Mouse (Mus musculus): ENCODE data around the gene Fam49a. TPM values are rescaled to one million over a fixed set of nuclear protein-coding genes. Genes with fewer than 3 reads are reported as not detected.

Fam49a gene
- 48.8 and 49.4 TPM in 2 replicates for polyA plus RNA-seq (2016; fragmentation: Nextera tagmentation; extraction: Ambion mirVana)

DNA sequence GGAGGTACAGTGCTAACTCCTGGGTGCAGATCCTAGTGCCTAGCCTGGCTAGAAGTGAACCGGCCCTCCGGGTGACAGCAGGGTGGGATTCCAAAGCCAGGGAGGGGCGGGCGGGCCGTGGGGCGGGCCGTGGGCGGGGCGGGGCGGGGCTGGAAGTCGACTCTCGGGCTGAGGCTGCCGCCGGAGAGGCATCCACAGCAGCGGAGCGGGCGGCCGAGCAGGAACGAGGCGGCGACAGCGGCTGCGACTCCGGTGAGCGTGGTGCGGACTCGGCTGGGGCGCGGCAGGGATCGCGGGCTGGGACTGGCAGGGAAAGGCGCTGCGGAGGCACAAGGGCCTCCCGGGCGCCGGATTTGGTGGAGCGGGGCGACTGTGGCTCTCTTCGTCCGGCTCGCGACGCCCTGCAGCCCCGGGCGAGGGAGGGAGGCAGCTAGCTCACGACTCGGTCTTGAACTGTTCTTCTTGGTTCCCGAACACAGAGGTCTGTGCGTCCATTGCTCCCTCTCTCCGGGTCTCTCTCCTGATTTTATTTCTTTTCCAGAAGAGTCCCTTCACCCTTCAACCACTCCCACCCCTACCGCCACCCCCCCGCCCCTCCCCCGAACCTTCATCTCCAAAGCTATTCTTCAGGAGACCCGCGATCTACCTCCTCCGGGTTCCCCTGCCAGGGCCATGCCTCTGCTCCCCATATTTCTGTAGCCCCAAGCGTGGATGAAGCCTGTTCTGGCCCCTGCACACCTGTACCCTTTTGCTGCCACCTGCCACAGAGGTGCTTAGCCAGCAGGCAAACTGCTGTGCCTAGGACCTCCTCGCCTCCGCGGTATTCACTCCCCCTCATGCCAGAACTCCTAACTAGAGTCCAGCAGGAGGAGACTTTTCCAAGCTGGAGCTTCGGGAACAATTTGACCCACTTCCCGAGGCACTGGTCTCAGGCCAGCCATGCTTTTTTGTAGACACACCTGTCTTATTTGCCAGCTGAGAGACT lies at the start of gene Fam49a:
Gene Fam49a (plus strand): TSS at position 153 of the 985 bp plus-strand sequence.
- peak; percentile 86 for ATAC-seq (ENCODE audit: insufficient number of reproducible peaks, low FRiP score)
- Histone ChIP-seq H3K9ac (peak within 1 kb of the TSS; percentile 87), H3K4me3 (peak within 1 kb of the TSS; percentile 75), H3K27me3 (replicated peaks) (no peaks in the 10 kb centered on the region), H3K27ac (ENCODE audit: poor library complexity, severe bottlenecking) (peak within 1 kb of the TSS; percentile 76), H3K4me1 (replicated peaks) (peaks cover 49% of the 10 kb centered on the region), H3K4me2 (peak within 1 kb of the TSS; percentile 86), H3K36me3 (no peaks in the 10 kb centered on the region), H3K9me3 (replicated peaks) (no peaks in the 10 kb centered on the region)
- under 1% methylated on average over 57 of the region's 62 CpGs for WGBS

DNA sequence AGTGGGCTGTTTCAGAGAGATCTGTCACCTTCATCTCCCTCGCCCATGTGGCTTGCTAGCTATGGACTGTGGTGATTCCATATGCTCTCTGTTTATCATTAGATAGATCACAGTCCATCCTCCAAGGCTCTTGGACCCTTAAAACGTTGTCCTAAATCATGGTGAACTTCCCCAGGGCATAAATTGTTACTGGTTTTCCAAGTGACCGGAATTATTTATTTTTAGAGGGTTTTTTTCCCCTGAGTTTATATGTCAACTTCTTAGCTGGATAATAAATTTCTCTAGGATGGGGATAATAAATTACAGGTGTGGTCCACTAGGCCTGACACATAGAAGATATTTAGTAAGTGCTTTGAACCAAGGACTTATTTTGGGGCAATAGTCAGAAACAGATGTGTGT lies 48.4 kb upstream of the Fam49a start:
- 64% methylated on average over 3 of the region's 3 CpGs for WGBS
- H3K4me3 ChIP-seq = no peak overlapping the region

DNA sequence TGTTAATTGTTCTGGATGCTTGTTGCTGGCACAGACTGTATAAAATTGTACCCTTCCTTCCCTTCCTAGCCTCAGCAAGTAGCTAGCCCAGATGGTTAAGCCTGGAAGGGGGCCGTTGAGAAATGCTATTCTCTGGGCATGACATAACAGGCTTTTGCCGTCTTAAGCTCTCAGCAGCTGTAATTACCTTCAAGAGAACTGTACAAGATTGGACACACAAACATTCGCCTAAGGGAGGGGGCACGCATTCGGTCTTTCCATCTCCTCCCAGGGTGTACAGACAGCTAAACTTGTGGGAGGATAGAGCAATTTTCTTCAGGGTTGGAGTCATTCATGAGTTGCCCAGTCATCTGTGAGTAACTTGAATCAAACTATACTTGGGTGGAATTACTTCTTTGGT lies 43.0 kb upstream of the Fam49a start:
- H3K36me3 ChIP-seq = no peaks in the 10 kb centered on the region
- ATAC-seq (ENCODE audit: insufficient number of reproducible peaks, low FRiP score) = no peak

More for the DNA sequence above, 48.4 kb upstream of the Fam49a start:
- Histone ChIP-seq H3K27ac (ENCODE audit: poor library complexity, severe bottlenecking) (no peak overlapping the region), H3K27me3 (replicated peaks) (no peaks in the 10 kb centered on the region), H3K9ac (no peak overlapping the region), H3K4me2 (no peak overlapping the region), H3K4me1 (replicated peaks) (no peaks in the 10 kb centered on the region), H3K36me3 (no peaks in the 10 kb centered on the region), H3K9me3 (replicated peaks) (no peaks in the 10 kb centered on the region)
- ATAC-seq (ENCODE audit: insufficient number of reproducible peaks, low FRiP score) = no peak

DNA sequence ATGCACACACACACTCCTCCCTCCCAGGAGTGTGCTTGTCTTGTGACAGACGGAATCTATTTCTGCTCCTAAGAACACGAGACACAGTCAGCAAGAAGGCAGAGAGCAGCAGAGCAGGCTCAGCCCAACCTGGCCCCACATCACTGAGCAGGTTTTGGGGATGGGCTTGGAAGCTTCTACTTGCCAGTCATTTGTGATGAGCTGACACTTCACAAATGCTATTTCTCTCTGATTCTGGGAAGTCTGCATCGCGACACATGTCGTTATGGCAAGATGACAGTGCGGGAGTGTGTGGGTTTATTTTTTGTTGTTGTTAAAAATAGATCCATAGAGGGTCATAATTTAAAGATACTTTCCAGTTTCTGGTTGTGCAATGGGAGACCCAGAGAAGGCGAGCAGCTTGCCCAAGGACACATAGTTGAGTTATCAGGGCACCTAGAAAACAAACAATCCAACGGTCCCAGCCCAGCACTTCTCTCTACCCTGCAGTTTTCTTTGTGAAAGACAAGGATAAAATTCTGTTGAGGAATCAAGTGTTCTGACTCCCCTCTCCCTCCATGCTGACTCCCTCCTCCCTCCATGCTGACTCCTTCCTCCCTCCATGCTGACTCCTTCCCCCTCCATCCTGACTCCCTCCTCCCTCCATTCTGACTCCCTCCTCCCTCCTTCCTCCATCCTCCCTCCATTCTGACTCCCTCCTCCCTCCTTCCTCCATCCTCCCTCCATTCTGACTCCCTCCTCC lies 41.0 kb upstream of the Fam49a start:
- Histone ChIP-seq H3K27me3 (replicated peaks) (no peaks in the 10 kb centered on the region), H3K27ac (ENCODE audit: poor library complexity, severe bottlenecking) (no peak overlapping the region), H3K36me3 (no peaks in the 10 kb centered on the region), H3K9ac (no peak overlapping the region), H3K4me1 (replicated peaks) (peaks cover 9% of the 10 kb centered on the region; the same call in 1 of the 2 replicates), H3K4me3 (no peak overlapping the region), H3K9me3 (replicated peaks) (no peaks in the 10 kb centered on the region), H3K4me2 (no peak overlapping the region)
- no peak for ATAC-seq (ENCODE audit: insufficient number of reproducible peaks, low FRiP score)
- WGBS = 52% methylated on average over 8 of the region's 8 CpGs

More for the DNA sequence above, 43.0 kb upstream of the Fam49a start:
- H3K9ac ChIP-seq = no peak overlapping the region
- no peak overlapping the region for H3K4me3 ChIP-seq
- WGBS = 81% methylated on average over 5 of the region's 5 CpGs
- no peak overlapping the region for H3K27ac ChIP-seq (ENCODE audit: poor library complexity, severe bottlenecking)
- no peak overlapping the region for H3K4me2 ChIP-seq
- no peaks in the 10 kb centered on the region for H3K9me3 ChIP-seq (replicated peaks)
- no peaks in the 10 kb centered on the region for H3K27me3 ChIP-seq (replicated peaks)
- H3K4me1 ChIP-seq (replicated peaks) = peaks cover 9% of the 10 kb centered on the region; the same call in 1 of the 2 replicates

DNA sequence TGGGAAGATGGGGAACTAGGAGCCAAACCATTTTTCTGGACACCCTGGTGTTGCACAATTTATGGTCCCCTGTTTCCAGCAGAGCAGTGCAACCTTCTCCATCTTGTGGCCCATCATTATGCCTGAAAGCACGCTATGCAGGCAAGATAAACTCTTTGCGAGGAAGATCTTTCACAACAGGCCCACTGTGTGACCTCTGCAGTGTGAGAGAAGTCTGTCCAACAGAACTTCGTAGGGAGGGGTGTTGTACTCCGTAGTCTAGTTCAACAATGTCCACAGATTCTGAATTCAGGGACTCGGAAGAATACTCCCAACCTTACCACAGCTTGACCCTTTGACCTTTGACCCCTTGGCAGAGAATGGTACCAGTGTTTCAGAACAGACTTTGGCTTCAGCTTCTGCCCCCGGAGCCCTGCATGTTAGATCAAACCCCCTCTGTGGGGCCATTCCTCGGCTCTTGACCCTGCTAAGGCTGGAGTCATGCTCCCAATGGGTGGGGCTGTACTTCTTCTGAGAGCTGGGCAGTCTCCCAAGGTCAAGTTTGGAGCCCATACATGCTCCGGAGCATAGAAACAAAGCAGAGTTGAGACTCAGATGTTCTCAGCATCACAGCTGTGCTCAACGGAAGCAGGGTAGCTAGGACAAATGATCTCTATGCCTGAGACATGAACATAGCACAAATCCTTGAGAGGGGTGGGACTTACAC lies 39.2 kb upstream of the Fam49a start:
- no peaks in the 10 kb centered on the region for H3K27me3 ChIP-seq (replicated peaks)
- no peaks in the 10 kb centered on the region for H3K36me3 ChIP-seq
- no peaks in the 10 kb centered on the region for H3K9me3 ChIP-seq (replicated peaks)
- 78% methylated on average over 9 of the region's 9 CpGs for WGBS
- H3K4me2 ChIP-seq = no peak overlapping the region
- H3K4me1 ChIP-seq (replicated peaks) = peaks cover 9% of the 10 kb centered on the region; the same call in 1 of the 2 replicates
- ATAC-seq (ENCODE audit: insufficient number of reproducible peaks, low FRiP score) = no peak
- H3K27ac ChIP-seq (ENCODE audit: poor library complexity, severe bottlenecking) = no peak overlapping the region
- H3K4me3 ChIP-seq = no peak overlapping the region
- no peak overlapping the region for H3K9ac ChIP-seq

DNA sequence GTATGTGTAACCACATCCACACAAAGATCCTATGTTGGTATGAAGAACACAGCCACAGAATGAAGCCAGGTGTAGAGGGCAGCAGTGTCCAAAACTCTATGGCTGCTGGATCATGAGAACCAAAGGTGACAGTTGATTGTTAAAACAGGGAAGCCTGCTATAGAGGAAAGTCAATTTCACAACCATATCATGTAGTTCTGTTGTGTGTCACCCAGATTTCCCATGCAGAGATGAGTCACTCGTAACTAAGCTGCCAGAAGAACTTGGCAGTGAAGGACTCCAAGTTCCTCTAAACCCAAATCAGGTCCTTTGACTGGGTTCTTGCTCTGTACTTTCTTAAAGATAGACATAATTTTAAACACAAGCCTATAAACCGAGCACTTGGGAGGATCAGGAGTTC lies 38.6 kb upstream of the Fam49a start:
- no peaks in the 10 kb centered on the region for H3K36me3 ChIP-seq
- ATAC-seq (ENCODE audit: insufficient number of reproducible peaks, low FRiP score) = no peak

DNA sequence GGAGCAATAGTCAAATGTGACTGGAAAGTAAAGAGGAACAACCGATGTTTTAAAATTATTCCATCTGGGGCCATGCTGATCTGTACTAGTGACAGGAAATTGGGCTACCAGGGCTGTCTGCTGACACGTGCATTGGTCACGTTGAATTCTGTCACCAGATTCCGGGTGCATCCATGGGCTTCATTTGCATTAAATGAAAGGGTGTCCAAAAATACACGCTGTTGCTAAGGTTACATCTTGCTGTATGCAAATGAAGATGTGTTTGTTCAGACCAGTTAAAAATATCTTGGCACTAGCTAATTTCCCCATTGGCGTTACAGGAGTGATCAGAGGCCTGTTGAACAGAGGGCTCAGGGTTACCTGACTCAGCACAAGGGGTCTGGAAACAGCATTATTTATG lies 36.2 kb upstream of the Fam49a start:
- no peaks in the 10 kb centered on the region for H3K27me3 ChIP-seq (replicated peaks)
- H3K4me2 ChIP-seq = no peak overlapping the region
- 76% methylated on average over 6 of the region's 6 CpGs for WGBS
- no peaks in the 10 kb centered on the region for H3K36me3 ChIP-seq
- H3K27ac ChIP-seq (ENCODE audit: poor library complexity, severe bottlenecking) = no peak overlapping the region
- H3K9ac ChIP-seq = no peak overlapping the region
- H3K4me1 ChIP-seq (replicated peaks) = peaks cover 5% of the 10 kb centered on the region; the same call in 1 of the 2 replicates
- no peak for ATAC-seq (ENCODE audit: insufficient number of reproducible peaks, low FRiP score)
- no peaks in the 10 kb centered on the region for H3K9me3 ChIP-seq (replicated peaks)
- H3K4me3 ChIP-seq = no peak overlapping the region

More for the DNA sequence above, 38.6 kb upstream of the Fam49a start:
- H3K27ac ChIP-seq (ENCODE audit: poor library complexity, severe bottlenecking) = no peak overlapping the region
- no peak overlapping the region for H3K9ac ChIP-seq
- H3K4me1 ChIP-seq (replicated peaks) = peaks cover 9% of the 10 kb centered on the region; the same call in 1 of the 2 replicates
- 76% methylated on average over 2 of the region's 2 CpGs for WGBS
- no peaks in the 10 kb centered on the region for H3K27me3 ChIP-seq (replicated peaks)
- no peak overlapping the region for H3K4me2 ChIP-seq
- H3K4me3 ChIP-seq = no peak overlapping the region
- no peaks in the 10 kb centered on the region for H3K9me3 ChIP-seq (replicated peaks)

DNA sequence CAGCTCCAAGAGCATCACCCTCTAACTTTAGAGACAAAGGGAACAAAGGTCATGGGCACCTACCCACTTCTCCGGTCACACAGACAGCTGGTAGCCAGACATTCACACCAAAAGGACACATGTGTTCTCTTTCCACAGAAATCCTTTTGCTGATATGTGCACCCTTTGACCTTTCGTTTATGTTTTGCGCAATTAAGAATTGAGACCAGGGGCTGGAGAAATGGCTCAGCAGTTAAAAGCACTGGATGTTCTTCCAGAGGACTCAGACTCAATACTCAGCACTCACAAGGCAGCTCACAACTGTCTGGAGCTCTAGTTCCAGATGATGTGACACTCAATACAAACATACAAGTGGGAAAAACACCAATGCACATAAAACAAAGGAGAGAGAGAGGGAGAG lies 34.3 kb upstream of the Fam49a start:
- Histone ChIP-seq H3K27ac (ENCODE audit: poor library complexity, severe bottlenecking) (no peak overlapping the region), H3K9ac (no peak overlapping the region), H3K4me2 (no peak overlapping the region), H3K4me1 (replicated peaks) (no peaks in the 10 kb centered on the region), H3K9me3 (replicated peaks) (no peaks in the 10 kb centered on the region), H3K4me3 (no peak overlapping the region), H3K36me3 (no peaks in the 10 kb centered on the region), H3K27me3 (replicated peaks) (no peaks in the 10 kb centered on the region)
- ATAC-seq (ENCODE audit: insufficient number of reproducible peaks, low FRiP score) = no peak
- WGBS = 80% methylated on average over 3 of the region's 3 CpGs

DNA sequence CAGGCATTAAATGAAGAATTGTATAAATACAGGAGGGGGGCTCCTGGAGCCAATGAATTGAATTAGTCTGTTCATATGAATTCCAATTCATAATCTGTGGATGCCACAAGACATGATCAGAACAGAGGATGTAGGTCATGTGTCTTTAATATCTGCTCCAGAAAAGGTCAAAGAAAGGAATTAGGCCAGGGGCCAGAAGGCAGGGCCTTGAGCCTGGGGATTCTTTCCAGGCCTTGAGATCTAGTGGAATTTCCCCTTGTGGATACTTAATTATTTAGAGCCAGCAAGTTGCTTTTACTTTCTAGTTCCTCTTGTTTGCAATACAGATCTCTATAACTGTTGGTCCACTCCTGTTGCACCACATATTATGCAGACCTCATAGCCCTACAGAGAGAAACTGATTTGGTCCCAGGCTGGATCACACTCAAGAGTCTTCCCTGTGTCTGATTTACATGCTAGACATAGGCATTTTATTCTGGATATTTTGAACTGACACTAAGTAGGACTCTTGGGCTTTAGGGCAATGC lies 31.8 kb upstream of the Fam49a start:
- H3K36me3 ChIP-seq = no peaks in the 10 kb centered on the region
- H3K27me3 ChIP-seq (replicated peaks) = no peaks in the 10 kb centered on the region
- H3K4me3 ChIP-seq = no peak overlapping the region
- no peak overlapping the region for H3K9ac ChIP-seq
- no peaks in the 10 kb centered on the region for H3K9me3 ChIP-seq (replicated peaks)
- H3K27ac ChIP-seq (ENCODE audit: poor library complexity, severe bottlenecking) = no peak overlapping the region
- H3K4me2 ChIP-seq = no peak overlapping the region
- H3K4me1 ChIP-seq (replicated peaks) = no peaks in the 10 kb centered on the region
- no peak for ATAC-seq (ENCODE audit: insufficient number of reproducible peaks, low FRiP score)

DNA sequence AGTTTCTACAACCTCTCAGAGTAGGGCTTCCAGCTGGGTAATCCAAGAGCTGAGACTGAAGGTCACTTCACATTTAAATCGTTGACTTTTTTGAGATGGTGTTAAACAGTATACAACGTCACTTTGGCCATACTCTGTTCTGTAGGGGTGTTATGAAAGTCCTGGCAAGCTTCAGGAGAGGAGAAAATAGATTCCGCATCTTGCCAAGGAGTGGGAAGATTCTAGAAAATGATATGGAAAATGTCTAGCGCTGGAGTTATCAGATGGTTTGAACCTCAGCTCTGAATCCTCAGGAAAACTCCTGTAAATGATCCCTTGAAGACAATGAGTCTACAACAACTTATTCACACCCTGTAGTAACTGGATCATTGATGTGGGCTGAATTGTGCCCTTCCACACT lies 29.8 kb upstream of the Fam49a start:
- 82% methylated on average over 4 of the region's 4 CpGs for WGBS
- ATAC-seq (ENCODE audit: insufficient number of reproducible peaks, low FRiP score) = no peak
- no peaks in the 10 kb centered on the region for H3K36me3 ChIP-seq
- H3K4me3 ChIP-seq = no peak overlapping the region
- no peak overlapping the region for H3K9ac ChIP-seq
- no peak overlapping the region for H3K27ac ChIP-seq (ENCODE audit: poor library complexity, severe bottlenecking)
- no peaks in the 10 kb centered on the region for H3K4me1 ChIP-seq (replicated peaks)
- no peaks in the 10 kb centered on the region for H3K27me3 ChIP-seq (replicated peaks)
- H3K9me3 ChIP-seq (replicated peaks) = no peaks in the 10 kb centered on the region
- H3K4me2 ChIP-seq = no peak overlapping the region

Data from heart, embryonic 12.5 days (tissue).